Mouse (Mus musculus) megakaryocyte-erythroid progenitor cell, adult 5-6 weeks (primary cell): ENCODE measurements around the gene Bcor. TPM values are rescaled to one million over a fixed set of nuclear protein-coding genes. Genes with fewer than 3 reads are reported as not detected.
A peak's percentile ranks its signal among the peaks of the same experiment; 100 is the strongest.

Source experiments
- ATAC-seq: replicated peaks from 2 replicates; pipeline ENCODE4 v1.8.0; 2016; ENCODE audit warnings: mild to moderate bottlenecking, inconsistent platforms; ENCODE audit not compliant: severe bottlenecking, poor library complexity, low FRiP score, low TSS enrichment
- total RNA-seq, 2 experiments: library from RNA; stranded (forward) in 1 of 2; stranded (reverse) in 1 of 2; fragments of 200-1000, 215-1000 nt in 1 of 2; fragments of >200 nt in 1 of 2; fragmentation: Nextera tagmentation in 1 of 2; gene quantifications; 2 replicates each; pipeline ENCODE4 v1.2.3; 2014 to 2017

Gene Bcor
- total RNA-seq, 2 experiments from 2014 or later = 28.9 to 35.6 TPM

DNA sequence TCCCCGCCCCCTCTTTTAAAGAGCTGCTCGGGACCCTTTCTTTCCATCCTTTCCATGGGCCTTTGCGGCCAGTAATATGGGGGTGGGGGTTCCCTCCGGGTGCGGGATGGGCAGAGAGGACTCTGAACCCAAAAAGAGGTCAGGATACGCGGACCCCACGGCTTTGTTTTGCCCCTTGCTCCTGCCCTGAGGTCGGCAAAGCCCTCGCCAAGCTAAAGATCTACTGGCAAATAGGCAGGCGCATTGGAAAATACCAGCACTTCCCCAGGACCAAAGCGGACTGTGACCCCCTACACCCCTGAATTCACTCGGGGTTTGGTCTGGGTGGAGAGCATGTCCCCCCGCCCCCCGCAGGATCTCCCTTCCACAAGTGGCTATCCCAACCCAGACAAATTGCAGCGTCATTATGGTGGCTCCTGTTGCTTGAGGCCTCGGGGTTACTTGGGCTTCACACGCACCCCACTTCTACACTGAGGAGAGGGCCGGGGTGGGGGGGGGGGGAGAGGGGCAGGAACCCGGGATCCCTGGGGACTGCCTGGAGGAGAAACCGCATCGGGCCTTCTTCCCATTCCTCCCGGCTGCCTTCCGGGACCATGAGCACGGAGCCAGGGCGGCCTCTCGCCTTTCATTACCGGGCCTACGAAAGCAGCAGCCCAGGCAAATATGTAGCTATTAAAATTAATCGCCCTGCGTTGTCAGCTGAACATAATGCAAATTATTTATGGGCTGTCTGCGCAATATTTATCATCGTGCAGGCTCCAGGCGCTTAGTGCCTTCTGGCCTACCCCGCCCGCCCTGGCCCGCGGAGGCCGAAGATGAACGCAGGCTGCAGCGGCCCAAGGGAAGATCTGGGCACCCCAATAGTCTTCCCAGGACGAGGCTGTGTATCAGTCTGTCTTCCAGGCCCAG is 7.9 kb downstream of the Bcor start:
- peak; percentile 37; the same call in 1 of the 2 replicates for ATAC-seq

DNA sequence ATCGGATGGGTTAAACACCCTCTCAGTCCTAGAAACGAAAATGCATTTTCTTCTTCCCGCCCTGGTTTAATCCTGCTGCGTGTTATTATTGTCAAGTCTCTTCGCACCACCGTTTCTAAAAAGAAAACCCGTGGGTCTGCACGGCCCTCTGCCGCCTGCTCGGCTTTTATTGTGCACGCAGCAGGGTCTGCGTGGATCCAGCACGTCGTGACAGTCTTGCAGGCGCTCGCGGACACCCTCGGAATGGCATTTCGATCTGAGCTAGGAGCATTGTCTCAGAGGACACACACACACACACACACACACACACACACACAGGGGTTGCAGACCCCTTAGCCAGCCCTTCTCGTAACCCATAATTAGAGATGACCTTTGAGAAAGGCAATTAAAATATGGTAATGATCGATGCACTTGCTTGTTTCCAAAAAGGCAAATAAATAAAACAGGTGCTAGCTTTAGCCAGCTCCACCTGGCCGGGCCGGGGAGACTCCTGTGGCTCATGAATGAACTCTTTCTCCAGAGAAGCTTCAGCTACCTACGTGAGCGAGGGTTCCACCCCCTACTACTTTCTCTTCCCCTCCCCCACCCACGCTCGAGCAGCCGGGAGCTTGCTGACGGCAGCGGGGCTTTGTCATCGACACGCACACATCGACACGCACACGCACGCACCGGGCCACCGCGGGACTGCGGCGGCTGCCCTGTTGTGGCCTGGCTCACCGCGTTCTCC is 8.7 kb downstream of the Bcor start:
- no peak for ATAC-seq

DNA sequence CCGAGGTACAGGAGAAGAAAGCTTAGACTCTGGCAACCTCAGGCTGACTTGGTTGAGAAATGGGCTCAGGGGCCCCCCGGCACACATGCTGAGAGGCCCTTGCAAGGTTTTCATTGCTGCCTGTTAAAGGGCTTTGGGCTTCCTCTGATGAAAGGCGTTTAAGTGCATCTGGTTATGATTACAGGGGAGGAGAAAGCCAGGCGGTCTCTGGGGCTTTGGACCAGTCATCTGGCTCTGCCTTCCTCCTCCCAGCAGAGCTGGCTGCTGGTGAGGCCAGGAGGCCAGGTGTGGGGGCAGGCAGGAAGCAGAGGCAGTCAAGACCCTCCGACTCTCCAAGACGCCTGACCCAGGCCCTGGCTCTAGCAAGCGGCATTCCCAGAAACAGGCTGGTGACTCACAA is 9.7 kb downstream of the Bcor start:
- ATAC-seq = no peak

DNA sequence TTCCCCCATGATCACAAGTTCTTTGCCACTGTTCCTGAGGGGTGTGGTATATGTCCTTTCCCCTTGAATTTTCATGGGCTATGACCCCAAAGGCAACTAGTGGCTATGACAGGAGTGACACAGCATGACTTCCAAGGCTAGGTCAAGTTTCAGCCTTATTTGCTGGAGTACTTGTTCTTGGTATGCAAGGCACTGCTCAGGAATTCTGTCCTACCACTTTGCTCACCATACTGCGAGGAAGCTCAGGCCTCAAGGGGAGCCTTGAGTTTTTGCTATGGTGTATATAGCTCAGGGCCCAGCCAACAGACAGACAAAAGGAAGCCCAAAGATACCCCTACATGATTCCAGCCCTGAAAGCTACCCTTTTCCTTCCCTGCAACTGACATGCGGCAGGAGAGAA is 13.9 kb downstream of the Bcor start:
- no peak for ATAC-seq

DNA sequence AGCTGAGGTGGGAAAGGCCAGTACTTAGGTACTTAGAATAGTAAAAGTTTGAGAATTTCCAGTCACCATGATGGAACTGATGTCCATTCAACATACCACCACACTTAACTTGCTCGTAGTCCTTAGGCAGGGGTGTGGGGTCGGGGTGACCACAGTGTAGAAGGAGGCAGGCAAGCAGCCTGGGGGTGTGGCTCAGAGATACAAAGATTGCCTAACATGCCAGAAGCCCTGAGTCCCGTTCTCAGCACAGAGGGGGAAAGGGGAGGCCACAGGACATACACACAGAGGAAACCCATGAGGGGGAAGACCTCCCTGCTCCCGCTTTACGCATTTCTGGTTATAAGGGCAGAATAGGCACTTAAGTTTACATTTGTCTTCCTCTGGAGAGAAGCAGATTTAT is 17.3 kb downstream of the Bcor start:
- ATAC-seq = no peak

DNA sequence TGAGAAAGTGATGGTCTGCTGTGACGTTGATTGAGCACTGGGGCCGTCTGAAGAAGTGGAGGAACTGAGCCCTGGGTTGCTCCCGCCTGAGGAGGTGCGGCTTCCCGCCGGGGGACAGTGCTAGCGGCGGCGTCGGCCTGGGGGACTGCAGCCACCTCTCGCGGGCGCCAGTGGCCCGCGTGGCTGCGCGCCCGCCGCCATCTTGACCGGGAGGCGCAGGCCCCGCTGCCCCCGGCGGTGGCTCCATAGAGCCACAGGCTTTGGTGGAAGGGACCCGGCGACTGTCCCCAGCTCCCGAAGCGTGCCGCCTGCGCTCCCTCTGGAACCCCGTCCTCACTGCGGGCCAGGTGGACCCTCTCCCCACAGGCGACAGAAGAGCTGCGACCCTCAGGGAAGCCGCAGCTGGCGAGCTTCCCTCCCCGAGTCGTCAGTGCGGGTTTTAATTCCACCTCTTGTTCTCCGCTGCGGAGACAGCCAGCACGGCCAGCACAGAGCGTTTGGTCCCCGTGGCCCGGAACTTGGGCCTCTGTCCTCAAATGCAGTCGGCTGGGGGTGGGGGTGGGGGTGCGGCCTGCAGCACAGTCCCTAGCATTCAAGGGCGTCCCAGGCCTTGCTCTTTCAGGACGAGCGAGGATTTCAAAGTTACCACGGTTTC is 19.9 kb downstream of the Bcor start:
- no peak; the same call in 1 of the 2 replicates for ATAC-seq

DNA sequence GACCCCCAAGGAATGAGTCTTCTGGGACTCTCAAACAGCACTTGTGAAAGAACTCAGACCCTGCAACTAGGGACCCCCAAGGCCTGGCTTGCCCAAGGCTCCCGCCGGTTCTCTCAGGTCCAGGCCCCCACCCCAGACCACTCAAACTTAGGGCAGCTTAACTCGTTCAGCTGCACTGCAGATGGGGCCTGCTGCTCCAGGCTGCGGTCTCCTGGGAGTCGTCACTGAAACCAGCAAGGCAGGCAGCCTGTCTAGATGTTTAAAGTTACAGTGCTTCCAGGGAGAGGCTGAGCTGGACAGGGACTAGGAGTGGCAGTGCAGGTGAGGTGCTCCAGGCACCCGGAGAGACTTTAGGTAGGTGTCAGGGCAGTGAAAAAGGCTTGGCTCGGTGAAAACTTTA is 21.9 kb downstream of the Bcor start:
- ATAC-seq = no peak

DNA sequence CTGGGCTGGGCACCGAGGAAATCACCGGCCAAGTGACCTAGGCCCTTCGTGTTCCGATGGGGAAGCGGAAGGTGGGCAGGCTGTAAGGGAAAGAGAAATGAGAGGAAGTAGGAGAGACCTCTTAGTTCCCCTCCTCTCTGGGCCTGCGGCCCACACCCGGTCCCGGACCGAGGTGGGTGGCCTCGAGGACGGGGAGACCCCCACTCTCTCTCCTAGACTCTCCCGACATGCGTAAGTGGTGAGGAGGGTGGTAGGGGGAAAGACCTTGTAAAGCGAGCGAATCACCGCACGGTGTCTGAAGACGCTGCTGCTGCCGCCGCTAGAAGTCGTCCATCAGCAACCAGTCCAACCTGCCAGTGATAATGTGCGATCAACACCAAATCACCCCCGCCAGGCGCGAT is 23.0 kb downstream of the Bcor start:
- no peak for ATAC-seq

DNA sequence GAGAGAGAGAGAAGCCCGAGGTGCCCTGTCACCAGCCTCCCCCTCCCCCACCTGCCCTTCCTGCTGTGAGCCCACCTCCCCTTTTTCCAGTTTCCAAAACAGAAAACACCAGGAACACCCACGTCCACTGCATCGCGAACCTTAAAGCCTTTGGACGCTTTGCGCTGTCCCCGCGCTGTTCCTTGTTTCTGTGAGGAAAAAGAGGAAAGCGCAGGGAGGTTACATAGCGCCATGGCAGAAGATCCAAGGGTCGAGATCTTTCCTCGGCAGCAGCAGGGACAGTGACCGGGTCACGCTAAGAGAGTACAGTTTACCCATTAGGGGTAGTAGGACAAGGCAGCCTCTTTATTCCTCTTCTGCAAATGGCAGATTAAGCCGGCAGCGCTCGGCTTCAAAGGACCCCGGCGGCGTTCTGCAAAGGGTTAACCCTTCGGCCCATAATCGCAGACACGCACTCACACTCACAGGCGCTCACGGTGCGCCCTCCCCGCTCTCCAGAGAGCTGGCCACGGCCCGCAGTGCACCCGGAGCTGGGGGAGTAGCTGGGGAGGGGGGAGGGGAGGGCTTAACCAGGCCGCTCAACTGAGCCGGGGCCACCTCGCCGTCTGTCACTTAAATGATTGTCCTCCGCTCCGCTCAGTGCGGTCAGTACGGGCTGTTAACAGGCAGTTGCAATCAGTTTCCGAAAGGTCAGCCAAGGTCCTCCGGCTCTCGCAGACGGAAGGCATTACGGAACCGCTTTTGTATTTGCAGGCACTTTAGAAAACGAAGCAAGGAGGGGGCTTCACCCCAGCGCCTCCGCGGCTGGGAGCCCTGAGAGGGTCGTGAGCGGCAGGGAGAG is 23.7 kb downstream of the Bcor start:
- no peak for ATAC-seq

DNA sequence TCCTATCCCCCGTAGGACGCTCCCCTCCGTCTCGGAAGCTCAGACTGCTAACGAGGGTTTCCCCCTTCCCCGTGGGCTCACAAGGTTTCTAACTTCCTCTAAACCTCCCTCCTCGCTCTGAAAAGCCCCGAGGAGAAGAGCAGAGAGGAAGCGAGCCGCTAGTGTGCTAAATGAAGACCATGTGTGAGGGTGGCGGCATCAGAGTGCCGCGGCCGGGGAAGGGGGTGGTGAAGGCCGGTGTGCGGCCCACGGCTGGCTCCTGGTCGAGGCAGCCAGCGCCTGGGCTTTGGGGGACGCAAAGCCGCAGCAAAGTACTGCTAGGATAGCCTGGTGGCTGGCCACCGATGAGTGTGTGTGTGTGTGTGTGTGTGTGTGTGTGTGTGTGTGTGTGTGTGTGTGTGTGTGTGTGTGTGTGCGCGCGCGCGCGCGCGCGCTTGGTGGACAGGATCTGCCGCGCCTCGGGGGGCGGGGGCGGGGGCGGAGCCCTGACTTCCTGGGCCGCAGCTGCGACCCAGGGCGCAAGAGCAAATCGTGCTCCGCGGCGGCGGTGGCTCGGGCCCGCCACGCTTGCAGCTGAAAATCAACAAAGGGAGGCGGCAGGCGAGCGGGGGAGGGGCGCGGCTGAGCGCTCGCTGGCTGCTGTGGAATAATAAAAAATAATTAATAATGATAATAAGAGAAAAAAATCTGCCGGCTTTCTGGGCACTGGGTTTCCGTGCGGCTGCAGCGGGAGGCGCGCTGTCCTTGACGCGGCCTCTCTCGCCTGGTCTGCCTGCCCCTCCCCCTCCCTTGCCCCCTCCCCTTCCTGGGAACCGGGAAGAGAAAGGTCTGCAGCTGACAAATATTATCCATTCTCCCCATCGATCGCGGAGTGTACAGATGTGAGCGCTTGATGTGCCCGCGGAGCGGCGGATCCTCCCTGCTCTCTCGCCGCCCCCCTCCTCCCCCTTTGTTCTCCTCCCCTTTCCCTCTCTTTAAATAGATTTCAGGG is 24.7 kb downstream of the Bcor start:
- ATAC-seq = no peak

DNA sequence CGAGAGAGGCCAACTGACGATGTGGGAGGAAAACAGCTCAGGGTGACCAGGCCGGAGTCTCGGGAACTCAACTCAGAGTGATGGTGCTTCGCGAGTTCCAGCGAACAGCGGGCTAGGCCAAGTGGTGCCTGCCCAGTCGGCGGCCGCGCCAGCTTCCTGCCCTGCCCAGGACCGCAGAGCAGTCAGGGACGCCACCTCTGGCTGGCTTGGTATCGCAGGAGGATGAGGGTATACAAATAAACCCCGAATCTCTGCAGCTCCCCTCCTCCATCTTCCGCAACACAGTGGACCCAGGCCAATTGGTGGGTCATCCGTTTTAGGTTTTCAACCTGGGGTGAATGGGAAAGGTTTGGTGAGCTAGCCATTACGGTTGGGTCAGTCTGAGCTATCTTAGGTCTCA is 25.6 kb downstream of the Bcor start:
- ATAC-seq = peak; percentile 64

DNA sequence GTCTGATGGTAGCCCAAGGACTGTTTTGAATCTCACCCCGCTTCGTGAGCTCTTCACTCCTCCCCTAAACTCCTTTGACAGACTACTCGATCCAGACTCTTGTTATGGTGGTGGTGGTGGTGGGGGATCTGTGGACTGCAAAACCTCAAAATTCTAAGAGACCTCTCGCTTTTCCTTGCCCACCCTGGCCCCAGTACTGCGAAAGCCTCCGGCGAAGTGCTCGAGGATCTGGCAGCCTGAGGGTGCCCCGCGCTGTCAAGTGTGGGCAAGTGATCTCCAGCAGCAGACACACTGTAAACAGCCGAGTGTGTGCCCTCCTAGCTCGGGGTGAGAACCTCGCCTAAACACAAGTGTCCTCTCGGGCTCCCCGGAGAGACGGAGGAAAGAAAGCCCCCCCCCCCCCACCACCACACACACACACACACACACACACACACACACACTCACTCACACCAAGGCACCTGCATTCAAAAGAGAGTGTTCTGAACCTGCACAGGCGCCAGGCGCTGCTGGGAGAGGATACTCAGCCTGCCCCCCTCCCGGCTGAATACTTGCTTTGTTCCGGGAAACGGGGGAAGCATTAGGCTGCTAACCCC is 26.2 kb downstream of the Bcor start:
- ATAC-seq = no peak

DNA sequence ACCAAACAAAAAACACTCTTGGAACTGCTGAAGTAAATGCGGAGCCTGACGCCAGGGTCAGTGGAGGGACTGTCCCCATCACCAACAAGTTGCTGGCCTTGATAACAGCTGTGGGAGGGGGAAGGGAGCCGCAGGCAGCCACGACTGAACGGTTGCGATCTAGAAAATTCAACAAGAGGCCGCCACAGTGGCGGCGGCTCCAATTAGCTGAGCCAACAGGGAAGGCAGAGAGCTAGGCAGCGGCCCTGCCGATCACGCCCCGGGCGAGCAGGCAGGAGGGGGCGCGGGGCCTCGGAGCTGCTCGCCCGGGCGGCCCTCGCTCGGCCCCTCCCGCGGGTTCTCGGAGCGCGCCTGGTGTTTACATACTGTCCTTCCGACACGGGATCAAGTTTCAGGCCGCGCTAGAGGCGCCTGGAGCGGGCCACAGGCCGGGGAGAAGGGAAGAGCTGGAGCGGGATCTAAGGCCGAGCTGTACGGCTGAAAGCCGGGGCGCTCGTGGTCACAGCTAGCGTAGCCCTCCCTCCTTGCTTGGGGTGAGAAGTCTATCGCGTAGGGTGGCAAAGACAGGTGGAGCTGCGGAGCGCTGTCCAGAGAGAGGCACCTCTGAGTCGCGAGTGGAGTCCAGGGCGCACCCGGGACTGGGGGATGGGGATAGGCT is 26.8 kb downstream of the Bcor start:
- ATAC-seq = no peak

DNA sequence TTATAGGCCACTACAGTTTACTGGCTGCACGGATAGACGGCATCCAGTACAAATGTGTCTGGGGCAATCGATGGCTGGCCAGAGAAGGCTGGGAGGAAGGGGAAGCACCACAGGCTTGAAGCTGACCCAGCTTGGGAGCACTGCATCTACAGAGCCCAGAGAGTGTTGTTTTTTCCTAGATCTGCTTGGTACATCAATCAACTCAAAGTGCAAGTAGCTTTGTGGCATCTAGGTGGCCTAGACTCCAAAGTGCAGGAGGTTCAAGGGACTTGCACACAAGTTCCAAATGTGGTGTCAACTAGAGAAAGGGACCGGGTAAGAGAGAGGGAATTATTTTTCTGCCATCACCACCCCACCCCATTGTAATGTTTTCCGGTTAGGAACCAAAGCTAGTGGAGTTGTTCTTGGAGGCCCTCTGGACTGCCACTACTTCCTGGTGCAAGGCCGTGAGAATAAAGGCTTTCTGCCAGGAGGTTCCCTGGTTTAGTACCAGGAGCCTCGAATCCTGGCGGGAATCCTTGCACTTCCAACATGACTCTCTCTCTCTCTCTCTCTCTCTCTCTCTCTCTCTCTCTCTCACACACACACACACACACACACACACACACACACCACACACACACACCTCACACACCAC is 27.5 kb downstream of the Bcor start:
- ATAC-seq = no peak

DNA sequence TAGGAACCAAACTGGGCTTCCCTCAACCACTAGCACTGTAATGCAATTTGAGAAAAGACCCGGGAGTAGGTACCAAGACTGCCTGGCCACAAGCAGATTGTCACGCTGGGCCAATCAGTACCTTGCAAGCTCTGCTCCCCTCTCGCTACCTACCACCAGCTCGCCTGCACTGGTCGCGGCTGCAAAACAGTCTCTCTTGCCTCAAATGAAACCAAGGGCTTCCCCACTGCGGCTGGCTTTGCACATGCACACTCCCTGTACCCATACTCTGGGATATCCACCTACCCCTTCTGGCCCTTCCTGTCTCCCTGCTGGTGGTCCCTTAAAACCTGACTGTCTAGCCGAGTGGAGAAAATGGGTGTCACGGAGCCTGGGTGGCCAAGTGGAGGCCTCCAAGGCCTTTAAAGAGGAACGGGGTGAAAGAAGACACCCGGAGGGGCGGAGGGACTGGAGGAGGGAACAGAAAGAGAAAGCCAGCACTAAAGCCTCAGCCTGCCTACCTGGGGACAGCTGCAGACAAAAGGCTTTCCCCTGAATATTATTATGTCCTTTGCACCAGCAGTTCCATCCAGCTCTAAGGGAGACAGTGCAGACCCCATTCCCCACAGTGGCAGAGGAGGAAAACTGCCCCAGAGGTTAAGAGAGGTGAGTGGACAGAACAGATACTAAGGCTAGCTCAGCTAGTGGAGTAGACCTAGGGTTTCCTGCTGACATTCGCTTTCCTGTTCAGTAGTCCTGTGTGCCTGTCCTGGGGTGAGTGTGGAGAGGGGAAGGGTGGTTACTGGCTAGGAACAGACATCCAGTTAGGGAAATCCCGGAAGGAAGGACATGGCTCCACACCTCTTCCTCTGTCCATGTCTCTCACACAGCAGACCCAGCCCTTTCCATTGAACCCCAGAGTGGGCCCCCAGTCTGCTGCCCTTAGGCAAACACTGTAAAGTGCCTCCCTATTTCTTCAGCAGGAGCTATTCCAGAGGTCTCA is 30.0 kb downstream of the Bcor start:
- ATAC-seq = no peak

DNA sequence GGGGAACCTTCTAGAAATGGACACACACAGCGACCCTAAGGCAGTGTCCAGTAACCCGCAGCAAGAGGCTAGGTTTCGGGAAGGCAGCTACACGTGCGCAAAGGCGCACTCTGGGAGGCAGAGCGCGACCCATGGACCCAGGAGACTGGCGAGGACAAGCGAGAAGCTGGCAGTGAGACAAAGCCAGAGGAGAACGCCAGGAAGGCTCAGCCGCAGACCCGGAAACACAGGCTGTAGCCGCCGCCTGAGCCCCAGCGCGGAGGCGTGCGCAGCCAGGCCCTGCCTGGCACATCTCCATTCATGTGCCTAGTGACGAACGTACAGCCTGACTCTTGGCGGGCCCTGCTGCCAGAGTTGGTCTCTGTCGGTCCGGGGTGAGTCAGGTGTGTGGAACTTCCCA is 30.9 kb downstream of the Bcor start:
- ATAC-seq = 0 out of 2 replicates have a peak, but pooled peaks have one; percentile 58
